Mouse (Mus musculus) spleen, adult 10 weeks (tissue): ENCODE measurements around the gene Dlg4. TPM values are rescaled to one million over a fixed set of nuclear protein-coding genes. Genes with fewer than 3 reads are reported as not detected.

Experiments
- polyA plus RNA-seq: library from polyadenylated mRNA; stranded (reverse); fragments of 350-450 nt; fragmentation: Illumina TruSeq; extraction: RNeasy Lipid Tissue Mini Kit (QIAGEN cat#74804); gene quantifications from one replicate; pipeline ENCODE4 v1.2.3, GENCODE M21; 2015; ENCODE audit warnings: low replicate concordance; ENCODE audit not compliant: insufficient read depth

Gene Dlg4
- polyA plus RNA-seq: 9.5 TPM

GRCm38 (mm10) chr11:70016669-70017068 is at the start of gene Dlg4:
Gene Dlg4, plus strand, starts transcription at chr11:70016942.

GRCm38 (mm10) chr11:69981141-69981762 is 35.5 kb upstream of the Dlg4 start, which contains the start of gene Ctdnep1:
Gene Ctdnep1, plus strand, starts transcription at chr11:69981156.

GRCm38 (mm10) chr11:69982225-69982624 is 34.5 kb upstream of the Dlg4 start, which contains the start of gene Elp5:
Gene Elp5, minus strand, starts transcription at chr11:69982517.

GRCm38 (mm10) chr11:69990850-69991691 is 25.7 kb upstream of the Dlg4 start, which contains the start of gene Gabarap:
Gene Gabarap, plus strand, starts transcription at chr11:69991143.

GRCm38 (mm10) chr11:69995391-69995960 is 21.3 kb upstream of the Dlg4 start, which contains the start of gene Phf23:
Gene Phf23, plus strand, starts transcription at chr11:69995777.

GRCm38 (mm10) chr11:70000396-70000898 is 16.3 kb upstream of the Dlg4 start, which contains the start of gene Dvl2:
Gene Dvl2, plus strand, starts transcription at chr11:70000595.

GRCm38 (mm10) chr11:70014880-70015558 is 1.7 kb upstream of the Dlg4 start, which contains the start of gene Acadvl:
Gene Acadvl, minus strand, starts transcription at chr11:70015411.

GRCm38 (mm10) chr11:70053898-70054570 is 37.3 kb downstream of the Dlg4 start, which contains the start of gene Asgr1:
Gene Asgr1, plus strand, starts transcription at chr11:70054085.

GRCm38 (mm10) chr11:70091986-70092783 is 75.4 kb downstream of the Dlg4 start, which contains the start of gene Asgr2:
Gene Asgr2, plus strand, starts transcription at chr11:70092644.

Other genes with a start within 250 kb of the Dlg4 start
- 10.8 TPM for gene Chrnb1, start 221.0 kb upstream of the Dlg4 start, polyA plus RNA-seq
- gene Fgf11, start 215.1 kb upstream of the Dlg4 start, polyA plus RNA-seq: 2.2 TPM
- gene Tmem102, start 211.3 kb upstream of the Dlg4 start, polyA plus RNA-seq: not detected
- gene Gm39566, start 201.6 kb upstream of the Dlg4 start, polyA plus RNA-seq: not detected
- not detected for gene Spem2, start 198.5 kb upstream of the Dlg4 start, polyA plus RNA-seq
- not detected for gene Spem1, start 194.8 kb upstream of the Dlg4 start, polyA plus RNA-seq
- gene Nlgn2, start 179.2 kb upstream of the Dlg4 start, polyA plus RNA-seq: 4.4 TPM
- gene Tmem256, start 178.4 kb upstream of the Dlg4 start, polyA plus RNA-seq: 87.3 TPM
- 11.9 TPM for gene Plscr3, start 170.6 kb upstream of the Dlg4 start, polyA plus RNA-seq
- 0.26 TPM for gene Tnk1, start 158.2 kb upstream of the Dlg4 start, polyA plus RNA-seq
- not detected for gene Tmem95, start 138.9 kb upstream of the Dlg4 start, polyA plus RNA-seq
- gene Kctd11, start 135.5 kb upstream of the Dlg4 start, polyA plus RNA-seq: 4.5 TPM
- 190 TPM for gene Acap1, start 121.4 kb upstream of the Dlg4 start, polyA plus RNA-seq
- 3.1 TPM for gene 2810408A11Rik, start 116.0 kb upstream of the Dlg4 start, polyA plus RNA-seq
- 19.6 TPM for gene Neurl4, start 115.9 kb upstream of the Dlg4 start, polyA plus RNA-seq
- 80.2 TPM for gene Gps2, start 103.1 kb upstream of the Dlg4 start, polyA plus RNA-seq
- 389 TPM for gene Eif5a, start 95.0 kb upstream of the Dlg4 start, polyA plus RNA-seq
- 0.41 TPM for gene Ybx2, start 81.1 kb upstream of the Dlg4 start, polyA plus RNA-seq
- 1.2 TPM for gene Slc2a4, start 68.8 kb upstream of the Dlg4 start, polyA plus RNA-seq
- gene Cldn7, start 52.2 kb upstream of the Dlg4 start, polyA plus RNA-seq: 0.72 TPM
- gene Ctdnep1, start 35.8 kb upstream of the Dlg4 start, polyA plus RNA-seq: 106 TPM
- 46.5 TPM for gene Elp5, start 34.4 kb upstream of the Dlg4 start, polyA plus RNA-seq
- gene Gabarap, start 25.8 kb upstream of the Dlg4 start, polyA plus RNA-seq: 492 TPM
- gene Phf23, start 21.2 kb upstream of the Dlg4 start, polyA plus RNA-seq: 67.0 TPM
- gene Dvl2, start 16.3 kb upstream of the Dlg4 start, polyA plus RNA-seq: 9.8 TPM
- gene Acadvl, start 1.5 kb upstream of the Dlg4 start, polyA plus RNA-seq: 41.9 TPM
- gene Asgr1, start 37.1 kb downstream of the Dlg4 start, polyA plus RNA-seq: not detected
- gene Asgr2, start 75.7 kb downstream of the Dlg4 start, polyA plus RNA-seq: 0.68 TPM
- gene Mgl2, start 113.4 kb downstream of the Dlg4 start, polyA plus RNA-seq: 2.1 TPM
- 10.4 TPM for gene Clec10a, start 139.3 kb downstream of the Dlg4 start, polyA plus RNA-seq
- not detected for gene Slc16a11, start 195.8 kb downstream of the Dlg4 start, polyA plus RNA-seq
- 4.4 TPM for gene Slc16a13, start 204.1 kb downstream of the Dlg4 start, polyA plus RNA-seq
- 6.9 TPM for gene Bcl6b, start 212.9 kb downstream of the Dlg4 start, polyA plus RNA-seq
- 38.9 TPM for gene 0610010K14Rik, start 221.0 kb downstream of the Dlg4 start, polyA plus RNA-seq
- gene Gm21988, start 222.9 kb downstream of the Dlg4 start, polyA plus RNA-seq: 2.0 TPM
- 43.9 TPM for gene Rnasek, start 222.9 kb downstream of the Dlg4 start, polyA plus RNA-seq
- 8.8 TPM for gene Alox12, start 238.4 kb downstream of the Dlg4 start, polyA plus RNA-seq